In genomic region chr6:38967988-38968387, GRCm38 (mm10) we compare ENCODE assay signal across 21 mouse cellular contexts.
DNase-seq lines count a peak whose midpoint lies in the region; ATAC-seq and TF ChIP-seq lines count a peak whose summit lies in the region.
"Had no signal": no experiment of that assay in that cellular context is flagged by ENCODE, and none has a peak within 500 bp of the region (broad histone marks: within the 10 kb centered on the region; RNA-seq: fewer than 3 reads in every experiment).

No protein-coding gene starts in this region.

- no peak for ATAC-seq in liver, embryonic 12.5 days
- peak; percentile 74 for ATAC-seq in common myeloid progenitor, adult 5-6 weeks (replicated peaks; ENCODE audit: low read depth, poor library complexity, severe bottlenecking)
- peak; percentile 65 for ATAC-seq in megakaryocyte progenitor cell, adult 5-6 weeks (replicated peaks; ENCODE audit: poor library complexity)
- no peak for ATAC-seq in kidney, embryonic 14.5 days (ENCODE audit: low FRiP score, low TSS enrichment)
- no peak for ATAC-seq in heart, embryonic 11.5 days (replicated peaks; ENCODE audit: insufficient number of reproducible peaks, low FRiP score, low TSS enrichment)
- ATAC-seq: forebrain, embryonic 16.5 days; hindbrain, postnatal 0 days had no signal

- DNase-seq in liver, adult 2 months (ENCODE audit: extremely low read depth, low read depth, low spot score) = peak; percentile 37
- peak; percentile 71 for DNase-seq in A20 (ENCODE audit: low read depth, low spot score)
- DNase-seq in adrenal gland, adult 18-20 months (ENCODE audit: low spot score in 2 of 2) = no peak
- DNase-seq: adrenal gland, adult 8-10 months; adrenal gland, postnatal 36 days; cerebellum, adult 11 months; cerebellum, adult 8-10 months; cerebellum, postnatal 14 days; gastrocnemius, postnatal 14 days; heart, adult 11 months; heart, postnatal 10 days had no signal

- no peaks in the 10 kb centered on the region for H3K36me3 ChIP-seq in liver, adult 2 months (ENCODE audit: control insufficient read depth, insufficient read depth, low read length)
- no peaks in the 10 kb centered on the region for H3K36me3 ChIP-seq in liver, embryonic 12.5 days
- no peaks in the 10 kb centered on the region for H3K36me3 ChIP-seq in kidney, embryonic 14.5 days (ENCODE audit: control insufficient read depth, insufficient read depth, low read length)
- H3K36me3 ChIP-seq in heart, embryonic 11.5 days (ENCODE audit: control insufficient read depth, insufficient read depth, low read length) = no peaks in the 10 kb centered on the region
- H3K36me3 ChIP-seq: embryonic facial prominence, embryonic 13.5 days; forebrain, embryonic 12.5 days; hindbrain, embryonic 13.5 days had no signal

- no peaks in the 10 kb centered on the region for H3K9me3 ChIP-seq in liver, embryonic 12.5 days (replicated peaks)
- no peaks in the 10 kb centered on the region for H3K9me3 ChIP-seq in kidney, embryonic 14.5 days (ENCODE audit: control insufficient read depth, low read length)
- no peaks in the 10 kb centered on the region for H3K9me3 ChIP-seq in heart, embryonic 11.5 days (replicated peaks; ENCODE audit: control insufficient read depth, low read length)
- H3K9me3 ChIP-seq: embryonic facial prominence, embryonic 13.5 days; forebrain, embryonic 12.5 days; hindbrain, embryonic 13.5 days had no signal

- no peak overlapping the region for H3K9ac ChIP-seq in liver, adult 2 months (ENCODE audit: low read depth, low read length)
- no peak overlapping the region; the same call in 1 of the 2 replicates for H3K9ac ChIP-seq in liver, embryonic 12.5 days
- no peak overlapping the region for H3K9ac ChIP-seq in kidney, embryonic 14.5 days (ENCODE audit: low read depth, low read length)
- H3K9ac ChIP-seq in heart, embryonic 11.5 days (ENCODE audit: low read depth, low read length) = no peak overlapping the region
- H3K9ac ChIP-seq: embryonic facial prominence, embryonic 13.5 days; forebrain, embryonic 12.5 days; hindbrain, embryonic 13.5 days had no signal

- H3K79me2 ChIP-seq in liver, adult 2 months (ENCODE audit: control insufficient read depth, insufficient read depth, low read length) = no peaks in the 10 kb centered on the region

- no peak for TF ChIP-seq CTCF in liver, adult 2 months (IDR thresholded peaks at IDR 0.05; ENCODE audit: low read depth, low read length)

- H3K4me3 ChIP-seq in liver, adult 2 months (ENCODE audit: insufficient read depth, low read depth, low read length) = no peak overlapping the region
- H3K4me3 ChIP-seq in liver, embryonic 12.5 days = no peak overlapping the region
- H3K4me3 ChIP-seq in kidney, embryonic 14.5 days (ENCODE audit: low read length) = no peak overlapping the region
- H3K4me3 ChIP-seq in heart, embryonic 11.5 days (ENCODE audit: low read depth, low read length) = no peak overlapping the region
- H3K4me3 ChIP-seq: embryonic facial prominence, embryonic 13.5 days; forebrain, embryonic 12.5 days; hindbrain, embryonic 13.5 days had no signal

- H3K4me2 ChIP-seq in liver, embryonic 12.5 days = no peak overlapping the region
- no peak overlapping the region for H3K4me2 ChIP-seq in kidney, embryonic 14.5 days (replicated peaks; ENCODE audit: low read depth, low read length)
- no peak overlapping the region for H3K4me2 ChIP-seq in heart, embryonic 11.5 days
- H3K4me2 ChIP-seq: embryonic facial prominence, embryonic 13.5 days; forebrain, embryonic 12.5 days; hindbrain, embryonic 13.5 days had no signal

- no peak for TF ChIP-seq POLR2A in liver, adult 2 months (IDR thresholded peaks at IDR 0.05; ENCODE audit: extremely low read depth, insufficient read depth, low read length)

- no peaks in the 10 kb centered on the region for H3K27me3 ChIP-seq in liver, adult 2 months (ENCODE audit: control insufficient read depth, insufficient read depth, low read length)
- H3K27me3 ChIP-seq in liver, embryonic 12.5 days (replicated peaks) = no peaks in the 10 kb centered on the region
- no peaks in the 10 kb centered on the region for H3K27me3 ChIP-seq in kidney, embryonic 14.5 days (ENCODE audit: control insufficient read depth, insufficient read depth, low read length)
- no peaks in the 10 kb centered on the region for H3K27me3 ChIP-seq in heart, embryonic 11.5 days (ENCODE audit: control insufficient read depth, insufficient read depth, low read length)
- H3K27me3 ChIP-seq: embryonic facial prominence, embryonic 13.5 days; forebrain, embryonic 12.5 days; hindbrain, embryonic 13.5 days had no signal

- 87% methylated on average over 5 of the region's 5 CpGs for WGBS in liver, adult 2 months
- 83% methylated on average over 5 of the region's 5 CpGs for WGBS in liver, embryonic 12.5 days (ENCODE audit: insufficient replicate concordance)
- WGBS in kidney, embryonic 14.5 days = 87% methylated on average over 5 of the region's 5 CpGs
- WGBS in heart, embryonic 11.5 days (ENCODE audit: insufficient replicate concordance) = 85% methylated on average over 5 of the region's 5 CpGs

- H3K4me1 ChIP-seq in liver, adult 2 months (ENCODE audit: control insufficient read depth, insufficient read depth, low read length) = no peaks in the 10 kb centered on the region
- H3K4me1 ChIP-seq in liver, embryonic 12.5 days = peaks cover 57% of the 10 kb centered on the region
- H3K4me1 ChIP-seq in kidney, embryonic 14.5 days (ENCODE audit: control insufficient read depth, insufficient read depth, low read length) = 0 out of 2 replicates have a peak, but pooled peaks cover 4% of the 10 kb centered on the region
- H3K4me1 ChIP-seq in heart, embryonic 11.5 days (ENCODE audit: control insufficient read depth, insufficient read depth, low read length) = peaks cover 3% of the 10 kb centered on the region; the same call in 1 of the 2 replicates
- H3K4me1 ChIP-seq: forebrain, embryonic 12.5 days had no signal

- no peak overlapping the region for H3K27ac ChIP-seq in liver, adult 2 months (replicated peaks; ENCODE audit: insufficient read depth, low read depth, low read length)
- H3K27ac ChIP-seq in liver, embryonic 12.5 days = no peak overlapping the region
- H3K27ac ChIP-seq in kidney, embryonic 14.5 days (ENCODE audit: low read depth, low read length) = no peak overlapping the region
- no peak overlapping the region for H3K27ac ChIP-seq in heart, embryonic 11.5 days (ENCODE audit: low read depth, low read length)
- H3K27ac ChIP-seq: embryonic facial prominence, embryonic 13.5 days; forebrain, embryonic 12.5 days; hindbrain, embryonic 13.5 days; hindbrain, postnatal 0 days had no signal

Comparison
In these comparisons a context has a peak if more than half of its experiments do, and no peak if none do; other contexts are left out.
1. DNase-seq: peak in liver, adult 2 months (single experiment) and A20 (single experiment); none in adrenal gland, adult 18-20 months (0 of 2).
2. ATAC-seq: peak in common myeloid progenitor, adult 5-6 weeks (single experiment) and megakaryocyte progenitor cell, adult 5-6 weeks (single experiment); none in liver, embryonic 12.5 days (single experiment), kidney, embryonic 14.5 days (single experiment) and heart, embryonic 11.5 days (single experiment).